Mouse (Mus musculus) cortical plate, adult 2 months (tissue): Measurements from ENCODE around the gene C1qtnf6.

Experiments
- CTCF ChIP-seq: fragments of 200-500 bp; IDR thresholded peaks from 2 replicates; pipeline ENCODE4 v1.5.1; 2011; ENCODE audit warnings: mild to moderate bottlenecking, control low read depth, low read length; ENCODE audit not compliant: insufficient read depth; ENCODE audit errors: extremely low read depth
- POLR2A ChIP-seq: fragments of 200-500 bp; IDR thresholded peaks from 2 replicates; pipeline ENCODE4 v1.6.1; 2011; ENCODE audit warnings: mild to moderate bottlenecking, low read length, control low read depth; ENCODE audit not compliant: insufficient read depth; ENCODE audit errors: extremely low read depth

GRCm38 (mm10) chr15:78527973-78528372 is 3.2 kb downstream of the C1qtnf6 start:
- TF ChIP-seq POLR2A (no peak), CTCF (no peak)
